Mouse (Mus musculus) c-Kit-positive CD71-negative TER-119-negative erythroid progenitor cells, embryonic 14.5 days (primary cell): ENCODE data around the gene Ddx17.
A peak's percentile ranks its signal among the peaks of the same experiment; 100 is the strongest.

Experiments
- DNase-seq: peaks from one replicate; pipeline ENCODE4 v3.0.0-alpha.2; 2013; ENCODE audit warnings: low read depth

The Ddx17 gene

GRCm38 (mm10) chr15:79546410-79547288 is at the start of gene Ddx17:
Gene Ddx17, minus strand, starts transcription at chr15:79546741.
- peak; percentile 94 for DNase-seq

GRCm38 (mm10) chr15:79581581-79581980 is 35.0 kb upstream of the Ddx17 start:
- no peak for DNase-seq

GRCm38 (mm10) chr15:79577671-79578426 is 31.3 kb upstream of the Ddx17 start:
- DNase-seq: no peak

DNA sequence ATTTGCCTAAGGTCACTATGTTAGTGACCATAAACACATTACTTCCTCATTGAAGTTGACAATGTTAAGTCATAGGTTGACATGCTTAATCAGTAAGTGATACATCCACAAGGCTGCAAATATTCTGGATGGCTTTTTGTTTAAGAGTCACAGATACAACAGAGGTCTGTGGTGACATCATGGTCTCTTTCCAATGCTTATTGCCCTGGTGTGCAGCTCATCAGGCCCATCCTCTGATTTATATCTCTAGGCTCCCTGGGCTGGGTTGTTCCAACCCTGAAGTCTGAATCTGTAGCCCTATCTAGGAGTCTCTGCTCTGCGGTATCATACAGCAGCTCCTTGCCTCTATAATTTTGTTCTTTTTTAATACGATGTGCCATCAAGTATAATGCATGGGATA is 30.4 kb upstream of the Ddx17 start:
- DNase-seq: no peak

DNA sequence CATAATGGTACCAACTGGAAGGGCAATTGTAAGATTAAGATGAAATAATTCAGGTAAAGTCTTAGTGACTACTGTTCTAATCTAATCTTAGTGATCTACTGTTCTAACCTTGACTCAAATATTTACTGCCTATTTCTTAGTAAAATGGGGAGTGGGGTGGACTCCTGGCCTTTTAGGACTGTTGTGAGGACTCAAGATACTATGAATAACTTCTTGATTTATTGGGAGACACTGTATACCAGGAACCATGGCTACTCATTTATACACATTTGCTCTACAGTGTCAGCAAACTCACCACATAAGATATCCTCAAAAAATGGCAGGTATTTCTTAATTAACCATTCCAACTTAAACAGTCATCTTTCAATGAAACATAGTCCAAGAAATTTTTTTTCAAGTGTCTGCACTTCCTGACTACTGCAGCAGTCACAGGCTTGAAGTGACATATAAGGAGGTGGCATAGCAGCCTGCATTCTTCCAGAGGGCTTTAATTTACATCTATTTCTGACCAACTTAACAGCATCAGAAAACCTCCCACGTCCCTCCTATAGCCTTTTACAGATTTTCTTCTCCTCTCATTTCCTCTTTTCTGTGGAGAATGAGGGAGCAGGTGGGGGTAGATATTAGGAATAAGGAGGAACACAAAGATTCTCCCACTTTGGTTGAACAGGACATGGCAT is 29.1 kb upstream of the Ddx17 start:
- no peak for DNase-seq

- no peak for DNase-seq
These were observed 15.9 kb upstream of the Ddx17 start for GRCm38 (mm10) chr15:79562417-79562816.

- no peak for DNase-seq
These were observed 13.1 kb upstream of the Ddx17 start for GRCm38 (mm10) chr15:79559649-79560048.

DNA sequence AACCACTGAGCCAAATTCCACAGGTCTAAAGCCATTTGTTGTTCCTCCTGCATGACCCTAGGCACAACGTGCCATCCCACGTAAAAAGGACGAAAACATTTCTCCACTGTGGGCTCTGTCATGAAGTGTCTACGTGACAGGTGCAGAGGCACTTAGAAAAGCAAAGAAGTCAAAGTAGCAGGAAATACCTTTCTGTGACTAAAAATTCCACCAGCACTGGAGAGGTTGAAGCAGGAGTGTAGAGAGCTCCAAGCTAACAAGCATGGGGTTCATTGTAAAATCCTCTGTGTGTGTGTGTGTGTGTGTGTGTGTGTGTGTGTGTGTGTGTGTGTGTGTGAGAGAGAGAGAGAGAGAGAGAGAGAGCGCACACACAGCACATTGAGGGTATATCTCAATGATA is 6.0 kb upstream of the Ddx17 start:
- no peak for DNase-seq

DNA sequence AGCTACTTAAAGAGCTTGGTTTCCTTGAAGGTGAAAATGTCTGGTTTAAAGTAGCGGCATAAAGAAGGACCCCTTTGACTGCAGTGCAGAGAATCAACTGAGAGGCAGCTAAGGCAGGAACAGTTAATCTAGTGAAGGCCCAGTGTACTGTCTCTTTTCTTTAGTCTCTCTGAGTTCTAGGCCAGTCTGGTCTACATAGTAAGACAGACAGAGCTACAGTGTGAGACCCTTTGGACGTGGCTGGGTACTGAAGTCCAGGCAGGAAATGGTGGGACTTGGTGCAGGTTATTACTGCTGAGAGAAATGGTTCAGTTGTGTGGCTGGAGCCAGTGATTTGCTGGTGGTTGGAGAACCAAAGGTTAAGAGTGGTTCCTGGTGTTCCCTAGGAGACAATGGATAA is 1.7 kb upstream of the Ddx17 start:
- no peak for DNase-seq

- no peak for DNase-seq
These were observed 814 bp upstream of the Ddx17 start for GRCm38 (mm10) chr15:79547289-79547820.

GRCm38 (mm10) chr15:79545921-79546399 is 581 bp downstream of the Ddx17 start:
- peak; percentile 31 for DNase-seq

DNA sequence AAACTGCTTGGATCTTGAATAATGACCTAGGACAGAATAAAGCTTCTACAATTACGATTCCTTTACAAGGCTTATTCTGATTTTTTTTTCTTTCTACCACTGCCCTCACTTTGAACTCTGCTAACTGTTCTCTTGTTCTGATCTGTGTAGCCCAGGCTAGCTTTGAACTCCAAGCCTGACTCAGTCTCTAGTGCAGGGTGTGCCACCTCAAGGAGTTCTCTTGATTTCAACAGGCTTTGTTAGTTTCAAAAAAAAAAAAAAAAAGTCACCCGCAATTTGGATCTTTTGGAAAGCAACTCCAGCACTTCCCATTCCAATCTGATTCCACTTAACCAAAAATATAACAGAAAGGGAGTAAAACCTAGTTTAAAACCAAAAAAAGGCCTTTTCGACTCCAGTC is 1.0 kb downstream of the Ddx17 start:
- DNase-seq: no peak

DNA sequence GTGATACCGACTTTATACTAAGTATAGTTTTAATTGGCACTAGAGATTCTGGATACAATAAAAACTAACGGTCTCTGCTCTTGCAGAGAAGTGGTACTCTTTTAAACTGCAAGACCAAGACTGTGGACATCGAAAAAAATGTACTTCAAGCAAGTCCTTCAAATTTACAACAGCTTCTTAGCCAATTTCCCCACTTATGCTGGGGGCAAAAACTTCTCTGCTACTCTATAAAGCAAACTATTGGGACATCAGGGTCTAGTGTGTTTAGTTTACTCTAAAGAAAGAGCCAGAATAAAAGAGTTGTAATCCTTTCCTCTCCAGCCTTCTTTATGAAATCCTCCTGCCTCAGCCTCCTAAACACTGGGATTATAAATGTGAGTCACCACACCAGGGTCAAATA is 2.6 kb downstream of the Ddx17 start:
- DNase-seq: no peak

- no peak for DNase-seq
These were observed 12.7 kb downstream of the Ddx17 start for GRCm38 (mm10) chr15:79533796-79534195.

- no peak for DNase-seq
These were observed 16.6 kb downstream of the Ddx17 start for GRCm38 (mm10) chr15:79529935-79530334.

DNA sequence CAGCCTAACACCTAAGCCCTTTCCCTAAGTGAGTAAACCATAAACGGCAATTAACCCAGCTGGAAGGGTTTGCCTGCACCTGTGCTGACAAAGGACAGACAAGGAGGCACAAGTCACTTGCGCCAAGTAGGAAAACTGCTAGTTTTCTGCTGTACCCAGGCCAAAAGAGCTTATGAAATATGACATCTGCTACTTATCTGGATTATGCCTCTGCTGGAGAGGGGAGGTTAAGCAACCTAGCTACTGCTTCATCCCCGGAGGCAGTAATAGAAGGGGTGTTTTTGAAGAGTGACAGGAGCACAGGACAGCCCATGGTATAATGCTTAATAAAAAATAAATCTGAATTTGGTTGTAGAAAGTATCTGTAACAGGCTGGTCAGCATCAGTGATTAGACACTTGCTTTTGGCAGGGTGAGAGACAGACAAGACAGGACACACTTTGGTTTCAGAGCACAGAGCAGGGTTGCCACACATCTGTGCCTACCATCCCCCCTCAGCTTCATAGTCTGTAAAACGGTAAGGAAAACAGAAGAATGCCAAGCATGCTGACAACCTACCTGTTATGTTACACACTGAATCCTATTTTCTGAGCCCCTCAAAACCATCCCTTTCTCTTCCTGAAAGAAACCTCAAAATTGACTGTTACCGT is 18.4 kb downstream of the Ddx17 start:
- no peak for DNase-seq

DNA sequence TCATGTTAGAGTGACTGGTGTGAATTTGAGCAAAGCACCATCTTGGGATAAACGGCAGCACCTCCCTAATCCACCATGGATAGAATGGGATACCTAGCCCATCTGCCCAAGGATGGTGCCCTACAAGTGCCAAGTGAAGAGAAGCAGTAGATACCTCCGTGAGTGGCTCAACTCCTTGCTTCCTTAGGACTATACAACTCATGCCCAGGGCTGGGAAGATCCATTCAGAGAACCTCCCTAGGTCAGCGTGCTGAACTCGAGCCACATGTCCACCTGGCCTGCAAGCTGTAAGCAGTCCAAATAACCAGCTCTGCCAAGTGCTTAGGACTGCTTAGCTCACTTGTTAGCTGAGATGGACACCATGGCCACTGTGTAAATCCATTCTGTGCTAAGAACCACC is 19.3 kb downstream of the Ddx17 start:
- no peak for DNase-seq

- DNase-seq: no peak
These were observed 20.4 kb downstream of the Ddx17 start for GRCm38 (mm10) chr15:79525979-79526768.

GRCm38 (mm10) chr15:79525564-79525963 is 21.0 kb downstream of the Ddx17 start:
- DNase-seq: no peak

DNA sequence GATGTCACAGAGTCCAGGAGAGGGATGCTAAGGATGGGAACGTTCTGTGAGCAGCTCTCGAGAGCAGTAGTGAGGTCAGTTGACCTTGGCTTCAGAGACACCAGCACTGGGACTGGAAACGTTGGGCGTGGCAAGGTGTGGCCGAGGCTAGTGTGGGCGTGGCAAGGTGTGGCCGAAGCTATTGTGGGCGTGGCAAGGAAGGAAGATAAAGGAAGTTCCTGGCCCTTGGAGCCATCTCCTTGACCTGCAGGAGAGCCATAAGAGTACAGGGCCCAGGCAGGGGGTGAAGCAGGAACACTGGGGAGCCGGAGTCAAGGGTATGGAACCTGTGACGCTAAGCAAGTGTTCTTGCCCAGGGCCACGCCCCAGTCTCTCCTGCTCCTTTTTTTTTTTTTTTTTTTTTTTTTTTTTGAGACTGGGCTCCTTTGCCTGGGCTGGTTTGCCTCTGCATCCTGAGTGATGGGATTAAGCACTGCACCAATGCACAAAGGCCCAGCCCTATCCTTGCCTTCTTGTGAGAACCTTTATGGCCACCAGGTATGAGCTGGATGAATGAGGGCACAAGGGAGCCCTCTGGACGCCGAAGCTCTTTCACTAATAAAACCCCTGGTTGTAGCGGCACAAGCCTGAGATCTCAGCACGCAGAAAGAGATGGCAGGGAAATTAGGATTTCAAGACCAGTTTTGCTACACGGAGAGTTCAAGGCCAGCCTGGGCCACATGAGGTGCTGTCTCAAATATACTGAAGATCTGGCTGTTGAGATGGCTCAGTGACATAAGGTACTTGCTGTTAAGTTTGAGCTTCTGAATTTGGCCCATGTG is 26.9 kb downstream of the Ddx17 start:
- DNase-seq: no peak
